Comparison of ENCODE assay signal across 7 mouse cellular contexts in the genomic region with DNA sequence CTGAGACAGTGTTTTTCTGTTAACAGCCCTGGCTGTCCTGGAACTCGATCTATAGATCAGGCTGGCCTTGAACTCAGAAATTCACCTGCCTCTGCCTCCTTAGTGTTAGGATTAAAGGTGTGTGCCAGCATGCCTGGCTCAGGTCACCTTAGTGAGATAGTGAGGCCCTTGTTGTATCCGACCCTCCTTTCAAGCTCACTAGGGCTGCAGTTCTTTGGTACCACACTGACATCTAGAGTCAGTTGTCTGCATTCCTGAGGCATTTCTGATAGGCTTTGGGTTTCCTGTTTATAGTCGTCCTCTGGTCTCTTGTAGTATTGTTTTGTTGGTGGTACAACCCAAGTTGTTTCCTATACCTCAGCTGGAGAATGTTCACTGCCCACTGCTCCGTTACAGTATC. TPM values are rescaled to one million over a fixed set of nuclear protein-coding genes. Genes with fewer than 3 reads are reported as not detected.
A peak's percentile ranks its signal among the peaks of the same experiment; 100 is the strongest.
DNase-seq lines count a peak whose midpoint lies in the region; ATAC-seq lines count a peak whose summit lies in the region.

No protein-coding gene starts in this region.

- ATAC-seq in megakaryocyte-erythroid progenitor cell, adult 5-6 weeks (replicated peaks; ENCODE audit: low FRiP score, low TSS enrichment, poor library complexity, severe bottlenecking), result 0 out of 2 replicates have a peak, but pooled peaks have one; percentile 41

- DNase-seq in kidney, adult 9 months, result peak; percentile 58
- no peak for DNase-seq in kidney, adult 18-20 months
- DNase-seq in CD8-positive naive resting alpha-beta T cell, adult 2 months (ENCODE audit: low read depth in 2 of 2, low spot score in 2 of 2), result peak; percentile 46 to 54
- DNase-seq in adipocyte (ENCODE audit: low spot score), result peak; percentile 53
- no peak for DNase-seq in right cerebral cortex, postnatal 25 days
- DNase-seq in spleen, adult 18-20 months, result no peak

RNA-seq across cellular contexts. Expression of gene Igsf6, which starts 10.1 kb away (rescaled TPM):
- total RNA-seq in megakaryocyte-erythroid progenitor cell, adult 5-6 weeks (2014; fragmentation: Nextera tagmentation), result 8.0 TPM in 1 of 2 replicates, not detected in the other
- 1.3 and 3.7 TPM in 2 replicates for total RNA-seq in megakaryocyte-erythroid progenitor cell, adult 5-6 weeks (2017)

RNA-seq across cellular contexts. Expression of gene Otoa, which starts 17.1 kb away (rescaled TPM):
- total RNA-seq in megakaryocyte-erythroid progenitor cell, adult 5-6 weeks (2014; fragmentation: Nextera tagmentation), result 0.17 and 0.42 TPM in 2 replicates
- total RNA-seq in megakaryocyte-erythroid progenitor cell, adult 5-6 weeks (2017), result 0.34 TPM in 1 of 2 replicates, not detected in the other

RNA-seq across cellular contexts. Expression of gene Mettl9, which starts 30.1 kb away (rescaled TPM):
- total RNA-seq in megakaryocyte-erythroid progenitor cell, adult 5-6 weeks (2014; fragmentation: Nextera tagmentation), result 45.9 and 68.5 TPM in 2 replicates
- 73.7 and 91.7 TPM in 2 replicates for total RNA-seq in megakaryocyte-erythroid progenitor cell, adult 5-6 weeks (2017)

Comparison
In these comparisons a context has a peak if more than half of its experiments do, and no peak if none do; other contexts are left out.
1. DNase-seq: peak in kidney, adult 9 months (single experiment), CD8-positive naive resting alpha-beta T cell, adult 2 months (2 of 2) and adipocyte (single experiment); none in kidney, adult 18-20 months (single experiment), right cerebral cortex, postnatal 25 days (single experiment) and spleen, adult 18-20 months (0 of 2).